Mouse (Mus musculus) hindbrain, embryonic 16.5 days (tissue): ENCODE results near the gene Phf19. TPM values are rescaled to one million over a fixed set of nuclear protein-coding genes. Genes with fewer than 3 reads are reported as not detected.

Experiments used
- ATAC-seq: fragments of 200-750 bp; cut with Nextera tagmentation; 2 replicates; pipeline ENCODE4 v1.8.0; 2017; ENCODE audit warnings: moderate TSS enrichment, moderate library complexity
- H3K27ac ChIP-seq: fragments of 300-500 bp; sonication (generic); 2 replicates; pipeline ENCODE4 v1.5.1; 2014; ENCODE audit warnings: low read depth, mild to moderate bottlenecking, control low read depth, low read length, moderate library complexity
- H3K27me3 ChIP-seq: fragments of 300-500 bp; sonication (generic); replicated peaks from 2 replicates; pipeline ENCODE4 v1.6.1; 2014; ENCODE audit warnings: low read length; ENCODE audit not compliant: control insufficient read depth, insufficient read depth
- H3K36me3 ChIP-seq: fragments of 300-500 bp; sonication (generic); 2 replicates; pipeline ENCODE4 v1.6.1; 2014; ENCODE audit warnings: mild to moderate bottlenecking, low read length, moderate library complexity, mixed read lengths; ENCODE audit not compliant: control insufficient read depth, insufficient read depth
- H3K4me1 ChIP-seq: fragments of 300-500 bp; sonication (generic); 2 replicates; pipeline ENCODE4 v1.6.1; 2014; ENCODE audit warnings: low read depth, low read length; ENCODE audit not compliant: control insufficient read depth, insufficient read depth
- H3K4me2 ChIP-seq: fragments of 300-500 bp; sonication (generic); 2 replicates; pipeline ENCODE4 v1.6.1; 2014; ENCODE audit warnings: mild to moderate bottlenecking, low read length, control low read depth, moderate library complexity
- H3K4me3 ChIP-seq: fragments of 300-500 bp; sonication (generic); 2 replicates; pipeline ENCODE4 v1.5.1; 2014; ENCODE audit warnings: mild to moderate bottlenecking, low read length, control low read depth, moderate library complexity
- H3K9ac ChIP-seq: fragments of 300-500 bp; sonication (generic); 2 replicates; pipeline ENCODE4 v1.6.1; 2014; ENCODE audit warnings: low read depth, mild to moderate bottlenecking, control low read depth, low read length, moderate library complexity
- H3K9me3 ChIP-seq: fragments of 300-500 bp; sonication (generic); 2 replicates; pipeline ENCODE4 v1.6.1; 2014; ENCODE audit warnings: mild to moderate bottlenecking, low read length, moderate library complexity; ENCODE audit not compliant: control insufficient read depth
- WGBS: fragments of 180-500 bp; shearing (Covaris S2); extraction: QIAGEN DNeasy Blood & Tissue Kit; methylation state at CpG from one replicate; pipeline ENCODE4 v1.1.7; 2014; 5-methylcytosine and 5-hydroxymethylcytosine counted together
- polyA plus RNA-seq: library from polyadenylated mRNA; unstranded; fragments of >200 nt; fragmentation: Nextera tagmentation; extraction: Ambion mirVana; gene quantifications from 2 replicates; pipeline ENCODE4 v1.2.1, GENCODE M21; 2015

Gene Phf19
- polyA plus RNA-seq, 1 experiment from 2014 or later = 2.2 TPM

GRCm38 (mm10) chr2:34943556-34944120 is 29.8 kb upstream of the Phf19 start:
- no peak overlapping the region for H3K4me2 ChIP-seq
- H3K36me3 ChIP-seq = no peaks in the 10 kb centered on the region
- H3K9ac ChIP-seq = no peak overlapping the region
- no peak for ATAC-seq
- WGBS = 80% methylated on average over 13 of the region's 13 CpGs
- H3K4me3 ChIP-seq = no peak overlapping the region
- H3K27me3 ChIP-seq = no peaks in the 10 kb centered on the region
- peaks cover 2% of the 10 kb centered on the region for H3K4me1 ChIP-seq
- H3K27ac ChIP-seq = no peak overlapping the region
- no peaks in the 10 kb centered on the region for H3K9me3 ChIP-seq

GRCm38 (mm10) chr2:34941061-34941675 is 27.3 kb upstream of the Phf19 start:
- H3K27ac ChIP-seq = no peak overlapping the region
- no peak overlapping the region for H3K4me2 ChIP-seq
- H3K36me3 ChIP-seq = no peaks in the 10 kb centered on the region
- no peak overlapping the region for H3K4me3 ChIP-seq
- H3K9me3 ChIP-seq = no peaks in the 10 kb centered on the region
- WGBS = 75% methylated on average over 11 of the region's 11 CpGs
- ATAC-seq = no peak
- H3K27me3 ChIP-seq = no peaks in the 10 kb centered on the region
- no peak overlapping the region for H3K9ac ChIP-seq
- peaks cover 11% of the 10 kb centered on the region for H3K4me1 ChIP-seq

GRCm38 (mm10) chr2:34940246-34940645 is 26.4 kb upstream of the Phf19 start:
- WGBS = 69% methylated on average over 5 of the region's 5 CpGs
- ATAC-seq = 0 out of 2 replicates have a peak, but pooled peaks have one; percentile 21
- no peak overlapping the region for H3K4me3 ChIP-seq
- peaks cover 11% of the 10 kb centered on the region for H3K4me1 ChIP-seq
- H3K4me2 ChIP-seq = no peak overlapping the region
- H3K36me3 ChIP-seq = no peaks in the 10 kb centered on the region
- no peaks in the 10 kb centered on the region for H3K9me3 ChIP-seq
- H3K27me3 ChIP-seq = no peaks in the 10 kb centered on the region
- H3K9ac ChIP-seq = no peak overlapping the region
- H3K27ac ChIP-seq = no peak overlapping the region

- peak; percentile 60 for ATAC-seq
- Histone ChIP-seq H3K4me1 (peaks cover 11% of the 10 kb centered on the region), H3K27me3 (no peaks in the 10 kb centered on the region), H3K9me3 (no peaks in the 10 kb centered on the region), H3K4me2 (no peak overlapping the region), H3K9ac (no peak overlapping the region), H3K36me3 (no peaks in the 10 kb centered on the region), H3K4me3 (no peak overlapping the region), H3K27ac (no peak overlapping the region)
- 68% methylated on average over 8 of the region's 8 CpGs for WGBS
Measured at GRCm38 (mm10) chr2:34938269-34939208, 24.7 kb upstream of the Phf19 start.

- Histone ChIP-seq H3K4me3 (no peak overlapping the region), H3K36me3 (no peaks in the 10 kb centered on the region), H3K4me1 (peaks cover 11% of the 10 kb centered on the region), H3K27ac (no peak overlapping the region), H3K4me2 (no peak overlapping the region), H3K9me3 (no peaks in the 10 kb centered on the region), H3K27me3 (no peaks in the 10 kb centered on the region), H3K9ac (no peak overlapping the region)
- 45% methylated on average over 5 of the region's 5 CpGs for WGBS
- ATAC-seq = no peak
Measured at GRCm38 (mm10) chr2:34937460-34937859, 23.6 kb upstream of the Phf19 start.

GRCm38 (mm10) chr2:34927320-34927719 is 13.5 kb upstream of the Phf19 start:
- Histone ChIP-seq H3K4me3 (no peak overlapping the region), H3K27me3 (no peaks in the 10 kb centered on the region), H3K36me3 (no peaks in the 10 kb centered on the region), H3K9me3 (no peaks in the 10 kb centered on the region), H3K27ac (no peak overlapping the region), H3K4me2 (no peak overlapping the region), H3K9ac (no peak overlapping the region), H3K4me1 (no peaks in the 10 kb centered on the region)
- 73% methylated on average over 5 of the region's 5 CpGs for WGBS
- ATAC-seq = no peak

- Histone ChIP-seq H3K4me2 (no peak overlapping the region), H3K9ac (no peak overlapping the region), H3K4me1 (no peaks in the 10 kb centered on the region), H3K36me3 (no peaks in the 10 kb centered on the region), H3K27ac (no peak overlapping the region), H3K4me3 (no peak overlapping the region), H3K9me3 (no peaks in the 10 kb centered on the region), H3K27me3 (no peaks in the 10 kb centered on the region)
- whole genome bisulfite sequencing = 25% methylated on average over 2 of the region's 2 CpGs
- ATAC-seq = no peak
Measured at GRCm38 (mm10) chr2:34922729-34923128, 8.9 kb upstream of the Phf19 start.

GRCm38 (mm10) chr2:34920144-34920543 is 6.3 kb upstream of the Phf19 start:
- Histone ChIP-seq H3K36me3 (no peaks in the 10 kb centered on the region), H3K4me1 (no peaks in the 10 kb centered on the region), H3K9me3 (no peaks in the 10 kb centered on the region), H3K4me2 (no peak overlapping the region), H3K9ac (no peak overlapping the region), H3K27ac (no peak overlapping the region), H3K4me3 (no peak overlapping the region), H3K27me3 (0 out of 2 replicates have a peak, but pooled peaks cover 3% of the 10 kb centered on the region)
- ATAC-seq = no peak
- WGBS = 64% methylated on average over 2 of the region's 2 CpGs

GRCm38 (mm10) chr2:34915103-34915502 is 1.3 kb upstream of the Phf19 start:
- H3K4me1 ChIP-seq = peaks cover 17% of the 10 kb centered on the region
- no peak overlapping the region for H3K27ac ChIP-seq
- H3K36me3 ChIP-seq = no peaks in the 10 kb centered on the region
- no peak overlapping the region for H3K9ac ChIP-seq
- no peak overlapping the region for H3K4me3 ChIP-seq
- no peaks in the 10 kb centered on the region for H3K9me3 ChIP-seq
- H3K4me2 ChIP-seq = no peak overlapping the region
- peaks cover 10% of the 10 kb centered on the region for H3K27me3 ChIP-seq
- WGBS = 47% methylated on average over 2 of the region's 2 CpGs
- no peak for ATAC-seq
